Comparison of ENCODE assay signal across 20 mouse cellular contexts in genomic region chr4:63935314-63935713, GRCm38 (mm10).
"Had no signal": no experiment of that assay in that cellular context is flagged by ENCODE, and none has a peak within 500 bp of the region (broad histone marks: within the 10 kb centered on the region; RNA-seq: fewer than 3 reads in every experiment).

No protein-coding gene starts in this region.

- H3K9me3 ChIP-seq: lung, embryonic 15.5 days; midbrain, embryonic 13.5 days; midbrain, embryonic 15.5 days had no signal

- H3K27me3 ChIP-seq: lung, embryonic 15.5 days; midbrain, embryonic 13.5 days; midbrain, embryonic 15.5 days; neural tube, embryonic 12.5 days had no signal

- H3K27ac ChIP-seq: lung, embryonic 15.5 days; macrophage; midbrain, embryonic 13.5 days; midbrain, embryonic 15.5 days; neural tube, embryonic 12.5 days had no signal

- H3K4me1 ChIP-seq: lung, embryonic 15.5 days; megakaryocyte, embryonic 14.5 days; midbrain, embryonic 13.5 days; midbrain, embryonic 15.5 days; neural tube, embryonic 12.5 days had no signal

- H3K36me3 ChIP-seq: lung, embryonic 15.5 days; midbrain, embryonic 13.5 days; midbrain, embryonic 15.5 days; neural tube, embryonic 12.5 days had no signal

- H3K4me2 ChIP-seq: lung, embryonic 15.5 days; midbrain, embryonic 11.5 days; midbrain, embryonic 13.5 days; midbrain, embryonic 15.5 days; neural tube, embryonic 12.5 days had no signal

- DNase-seq: liver, postnatal 0 days; lung, adult 2 months; lung, postnatal 14 days; lung, postnatal 36 days; retina, postnatal 1 day; right cerebral cortex, adult 18-20 months; right cerebral cortex, postnatal 25 days; right cerebral cortex, postnatal 4 days; spleen, adult 18-20 months; thymus, adult 18-20 months; thymus, postnatal 14 days; thymus, postnatal 36 days had no signal

- ATAC-seq: liver, postnatal 0 days; lung, postnatal 0 days; midbrain, embryonic 13.5 days; midbrain, embryonic 15.5 days had no signal

- H3K9ac ChIP-seq: liver, postnatal 0 days; lung, embryonic 15.5 days; midbrain, embryonic 13.5 days; midbrain, embryonic 15.5 days; neural tube, embryonic 12.5 days had no signal

- H3K4me3 ChIP-seq: lung, embryonic 15.5 days; megakaryocyte, embryonic 14.5 days; midbrain, embryonic 13.5 days; midbrain, embryonic 15.5 days; neural tube, embryonic 12.5 days had no signal
